Mouse (Mus musculus): ENCODE measurements around the gene Spint5.
"Not testable (repeated sequence)": the region's sequence is repeated elsewhere in the genome, so short reads cannot be mapped to it uniquely, and the experiment has no call there.

Spint5 gene

DNA sequence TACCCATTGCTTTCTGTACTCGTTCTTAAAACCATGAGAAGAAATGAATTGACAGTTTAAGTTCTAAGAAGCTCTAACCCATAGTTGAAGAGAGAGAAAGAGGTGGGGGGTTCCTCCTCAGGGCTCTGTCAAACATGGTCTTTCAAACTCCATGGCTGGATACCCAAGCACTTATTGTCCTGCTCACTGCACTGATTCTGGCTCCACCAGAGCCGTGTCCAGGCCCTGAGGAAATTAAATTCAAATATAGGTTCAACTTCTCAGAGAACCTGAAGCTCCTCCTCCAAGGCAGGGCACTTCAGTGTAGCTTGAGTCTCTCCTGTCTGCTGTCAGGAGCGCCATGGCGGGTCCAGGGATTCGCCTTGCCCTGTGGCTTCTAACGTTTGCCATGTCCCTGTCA, at the start of gene Spint5:
Gene Spint5 (plus strand): TSS at position 301 of the 400 bp plus-strand sequence.
- no peak for DNase-seq (ENCODE audit: low read depth, low spot score)

DNA sequence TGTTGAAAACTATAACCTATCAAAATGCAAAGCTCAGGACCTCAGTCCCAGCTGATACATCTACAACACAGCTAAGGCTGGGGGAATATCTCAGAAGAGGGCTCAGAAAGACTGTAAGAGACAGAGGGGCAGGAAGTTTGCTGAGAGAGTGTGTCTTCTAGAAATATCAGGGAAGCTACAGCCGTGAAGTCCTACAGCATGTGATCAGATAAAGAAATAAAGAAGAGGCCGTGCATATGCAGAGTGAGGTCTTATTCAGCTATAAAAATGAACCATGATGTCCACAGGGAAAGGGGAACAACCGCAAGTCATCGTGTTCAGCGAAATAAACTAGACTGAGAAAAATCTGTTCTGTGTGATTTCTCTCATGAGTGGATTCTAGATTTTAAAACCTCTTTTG, 44.8 kb upstream of the Spint5 start:
- DNase-seq (ENCODE audit: low read depth, low spot score), result no peak

DNA sequence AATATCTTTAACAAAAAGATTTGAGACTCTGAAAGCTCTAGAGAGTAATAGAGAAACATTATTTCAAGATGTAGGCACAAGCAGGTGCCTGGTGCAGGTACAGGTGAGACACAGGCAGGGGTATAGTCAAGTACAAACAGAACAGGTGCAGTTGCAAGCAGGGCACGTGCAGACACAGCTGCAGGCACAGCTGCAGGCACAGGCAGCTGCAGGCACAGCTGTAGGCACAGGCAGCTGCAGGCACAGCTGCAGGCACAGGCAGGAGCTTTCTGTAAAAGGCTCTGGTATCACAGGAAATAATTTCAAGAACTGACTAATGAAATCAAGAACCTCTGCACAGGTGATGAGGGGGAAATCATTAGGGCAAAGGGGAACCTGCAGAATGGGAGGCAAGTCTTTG, 44.2 kb upstream of the Spint5 start:
- no peak for DNase-seq (ENCODE audit: low read depth, low spot score)

DNA sequence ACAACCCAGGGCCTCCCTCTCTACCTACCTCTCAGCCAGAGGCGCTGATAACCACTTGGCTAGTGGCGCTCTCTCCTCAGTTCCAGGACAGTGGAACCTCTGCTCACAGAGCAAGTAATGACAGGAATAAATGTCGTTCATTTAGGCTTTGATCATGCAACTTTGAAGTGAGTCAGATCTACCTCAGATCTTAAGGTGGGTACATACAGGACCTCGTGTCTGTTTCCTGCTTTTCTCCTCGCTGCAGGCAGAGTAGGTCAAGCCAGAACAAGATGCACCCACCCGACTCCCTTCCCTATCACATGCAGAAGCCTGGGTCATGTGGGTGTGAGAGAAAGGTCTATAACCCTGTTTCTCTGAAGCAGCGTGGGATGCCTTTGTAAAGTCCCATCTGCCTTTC, 41.1 kb upstream of the Spint5 start, which contains the start of gene Wfdc11:
Gene Wfdc11 (minus strand): TSS at position 101 of the 400 bp plus-strand sequence.
- no peak for DNase-seq (ENCODE audit: low read depth, low spot score)

DNA sequence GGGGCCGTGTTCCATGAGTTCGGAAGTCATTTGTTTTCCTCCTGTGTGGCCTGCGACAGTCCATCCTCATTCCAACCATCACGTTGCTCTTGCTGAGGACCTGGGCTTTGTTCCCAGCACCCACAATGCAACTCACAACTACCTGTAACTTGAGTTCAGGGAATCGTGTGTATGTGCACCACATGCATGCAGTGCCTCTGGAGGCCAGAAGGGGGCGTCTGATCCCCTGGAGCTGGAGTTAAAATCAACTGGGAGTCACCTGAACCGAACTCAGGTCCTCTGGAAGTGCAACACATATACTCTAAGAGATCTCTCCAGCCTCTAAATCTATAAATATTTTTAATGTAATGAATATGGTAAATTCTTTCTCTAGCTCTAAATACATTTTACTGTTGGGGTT, 39.0 kb upstream of the Spint5 start:
- DNase-seq (ENCODE audit: low read depth, low spot score), result no peak

DNA sequence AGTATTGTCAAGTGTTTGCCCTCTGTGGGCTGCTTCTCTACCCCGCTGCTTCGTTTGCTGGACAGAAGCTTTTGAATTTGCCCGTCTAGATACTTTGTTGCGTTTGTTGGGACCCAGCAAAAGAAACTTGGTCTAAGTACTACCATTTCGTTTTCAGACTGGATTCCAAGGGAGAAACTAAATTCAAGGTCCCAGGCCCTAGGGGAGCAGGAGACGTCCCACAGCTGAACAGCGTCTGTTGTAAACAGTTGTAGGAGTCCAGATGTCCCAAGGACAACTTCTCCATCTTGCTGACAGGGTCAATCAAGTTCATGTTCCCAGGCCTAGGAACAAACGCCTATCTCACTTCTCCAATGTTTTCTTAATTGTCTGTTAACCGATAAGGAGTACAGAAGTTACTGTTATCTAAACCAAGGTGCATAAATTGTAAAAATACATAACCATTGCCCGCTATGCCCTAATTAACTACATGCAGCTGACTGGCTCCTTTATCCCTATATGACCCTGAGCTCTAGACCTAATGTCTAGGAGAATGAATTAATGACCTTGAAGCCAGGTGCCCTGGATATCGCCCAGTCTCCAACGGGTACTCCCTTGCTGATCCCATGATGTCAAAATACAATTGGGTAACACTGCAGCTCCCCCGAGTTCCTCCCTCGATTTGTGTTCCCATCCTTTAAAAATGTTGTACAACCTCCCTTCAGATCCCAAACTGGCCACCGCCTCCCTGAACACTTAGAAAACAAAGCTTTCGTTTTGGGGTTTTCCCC, 38.0 kb upstream of the Spint5 start:
- DNase-seq (ENCODE audit: low read depth, low spot score), result no peak

DNA sequence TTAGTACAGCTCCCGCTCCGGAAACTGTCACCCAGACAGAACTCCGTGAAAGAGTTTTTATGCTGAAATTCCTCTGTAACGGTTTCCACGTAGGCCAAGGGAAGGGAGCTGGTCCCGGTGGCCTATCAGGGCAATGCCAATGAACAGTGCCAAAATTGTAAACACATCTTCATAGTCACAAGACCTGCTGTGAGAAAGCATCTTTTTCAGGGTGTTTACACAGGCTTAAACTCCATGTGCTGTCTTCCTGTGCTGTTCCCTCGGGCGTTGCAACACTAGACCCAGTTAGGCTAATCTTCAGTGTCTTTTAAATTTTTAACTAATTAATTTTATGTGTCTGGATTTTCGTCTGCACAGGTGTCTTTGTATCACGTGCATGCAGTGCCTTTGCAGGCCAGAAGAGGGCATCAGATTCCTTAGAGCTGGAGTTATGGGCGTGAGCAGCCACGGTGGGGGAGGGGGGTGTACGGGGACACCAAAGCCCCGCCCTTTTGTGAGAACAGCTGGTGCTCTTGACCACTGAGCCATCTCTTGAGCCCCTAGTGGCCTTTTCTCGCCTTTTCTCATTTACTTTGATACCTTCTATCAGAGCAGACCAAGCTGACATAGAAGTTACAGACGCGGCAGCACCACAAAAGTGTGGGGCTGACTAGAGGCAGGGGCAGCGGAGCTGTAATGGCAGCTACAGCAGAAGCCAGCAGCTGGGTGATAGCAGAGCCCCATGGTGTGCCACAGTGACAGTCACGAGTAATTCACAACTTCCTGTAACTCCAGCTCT, 36.1 kb upstream of the Spint5 start:
- peak; percentile 16 for DNase-seq (ENCODE audit: low read depth, low spot score)

DNA sequence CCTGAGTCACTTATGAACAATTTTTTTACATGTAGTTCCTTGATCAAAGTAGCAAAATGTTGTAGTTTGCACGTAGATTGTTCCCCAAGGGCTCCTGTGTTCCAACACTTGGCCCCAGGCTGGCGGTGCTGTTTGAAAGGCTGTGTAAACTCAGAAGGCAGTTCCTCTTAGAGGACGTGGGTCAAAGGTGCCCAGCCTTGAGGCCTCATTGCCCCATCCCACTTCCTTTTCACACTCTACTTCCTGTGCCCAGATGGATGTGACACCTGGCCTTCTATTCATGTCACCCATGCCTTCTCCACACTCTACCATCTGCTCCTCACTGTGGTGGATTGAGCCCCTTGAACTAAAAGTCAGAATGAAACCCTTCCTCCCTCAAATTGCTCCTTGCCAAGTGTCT, 35.2 kb upstream of the Spint5 start:
- no peak for DNase-seq (ENCODE audit: low read depth, low spot score)

DNA sequence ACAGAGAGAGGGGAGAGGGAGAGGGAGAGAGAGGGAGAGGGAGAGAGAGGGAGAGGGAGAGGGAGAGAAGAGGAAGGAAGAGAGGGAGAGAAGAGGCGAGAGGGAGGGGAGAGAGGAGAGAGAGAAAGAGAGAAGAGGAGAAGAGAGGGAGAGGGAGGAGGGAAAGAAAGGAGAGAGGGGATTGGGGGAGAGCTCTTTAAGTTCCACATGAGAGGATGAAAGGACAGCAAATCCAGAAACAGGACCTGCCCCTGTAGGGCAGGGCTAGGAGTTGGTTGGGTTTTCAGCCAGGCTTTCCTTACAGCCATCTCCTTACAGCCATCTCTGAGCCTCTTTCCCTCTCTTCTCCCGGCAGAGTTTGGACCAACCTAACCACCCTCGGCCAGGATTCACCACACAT, 30.3 kb upstream of the Spint5 start, which contains the start of gene Wfdc13:
Gene Wfdc13 (plus strand): TSS at position 301 of the 400 bp plus-strand sequence.
- no peak for DNase-seq (ENCODE audit: low read depth, low spot score)

DNA sequence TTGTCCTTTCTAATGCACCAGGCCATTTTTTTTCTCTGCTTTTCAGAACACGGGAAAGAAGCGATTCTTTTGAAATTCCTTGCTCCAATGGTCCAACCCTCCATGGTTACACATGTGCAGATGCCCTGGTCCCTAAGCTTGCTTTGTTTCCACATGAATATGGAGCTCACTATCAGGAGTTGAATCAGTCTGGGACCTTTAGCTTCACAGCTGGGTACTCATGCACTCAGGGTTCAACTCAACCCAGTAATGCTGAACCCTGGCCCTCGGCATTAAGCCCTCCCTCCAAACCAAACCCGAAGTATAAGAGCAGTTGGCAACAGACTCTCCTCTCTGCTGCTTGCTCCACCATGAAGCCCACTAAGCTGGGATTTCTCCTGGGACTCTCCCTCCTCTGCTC, 16.9 kb upstream of the Spint5 start, which contains the start of gene Spint4:
Gene Spint4 (plus strand): TSS at position 301 of the 400 bp plus-strand sequence.
- no peak for DNase-seq (ENCODE audit: low read depth, low spot score)

DNA sequence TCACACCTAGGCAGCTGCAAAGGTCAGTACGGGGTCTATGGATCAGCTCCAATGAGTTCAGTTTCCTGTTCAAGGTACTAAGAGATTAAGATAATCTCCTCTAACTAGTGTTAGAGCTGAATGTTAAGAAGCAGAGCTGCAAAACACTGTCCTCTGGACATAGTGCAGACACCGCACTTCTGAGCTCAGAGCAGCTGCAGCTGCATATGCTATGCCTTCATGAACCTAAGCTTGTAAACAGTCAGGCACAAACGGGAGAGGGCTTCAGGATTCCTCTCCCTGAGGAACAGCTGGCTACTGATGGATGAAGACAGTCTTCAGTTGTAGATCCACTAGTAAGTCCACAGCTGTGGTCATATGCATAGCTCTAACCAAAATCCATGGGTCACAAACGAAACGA, 14.1 kb upstream of the Spint5 start:
- DNase-seq (ENCODE audit: low read depth, low spot score), result no peak

DNA sequence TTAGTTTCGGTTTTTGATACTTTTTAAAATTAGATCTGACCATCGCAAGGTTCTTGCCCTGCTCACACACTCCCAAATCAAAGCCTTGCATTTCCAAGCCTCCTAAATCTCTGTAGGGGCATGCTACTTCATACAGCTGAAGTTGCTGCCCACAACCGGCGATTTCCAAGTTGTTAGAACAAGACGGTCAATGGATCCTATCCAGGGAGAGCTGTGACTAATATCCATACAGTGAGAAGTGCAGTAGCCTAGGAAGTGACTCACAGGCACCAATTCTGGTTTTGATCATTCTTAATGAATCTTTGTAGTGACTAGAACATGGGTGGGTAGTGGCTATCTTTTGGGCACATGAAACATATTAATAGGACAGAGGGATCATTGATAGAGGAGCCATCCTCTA, 13.3 kb upstream of the Spint5 start:
- no peak for DNase-seq (ENCODE audit: low read depth, low spot score)

DNA sequence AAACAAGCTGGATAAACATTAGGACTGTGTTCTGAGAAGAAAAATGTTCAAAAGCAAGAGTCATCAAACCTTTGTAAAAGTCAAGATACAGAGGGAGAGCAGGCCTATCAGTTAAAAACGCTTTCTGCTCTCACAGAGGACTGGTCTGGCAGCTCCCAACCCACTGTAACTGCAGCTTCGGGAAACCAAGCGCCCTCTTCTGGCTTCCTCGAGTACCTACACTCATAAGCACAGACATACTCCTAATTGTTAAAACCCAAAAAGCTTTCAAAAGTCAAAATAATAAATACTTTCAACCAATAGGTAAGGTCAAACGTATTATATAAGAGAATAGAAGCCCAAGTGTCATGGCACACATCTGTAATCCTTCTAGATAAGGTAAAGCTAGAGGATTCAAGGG, 10.9 kb upstream of the Spint5 start:
- DNase-seq (ENCODE audit: low read depth, low spot score), result no peak

DNA sequence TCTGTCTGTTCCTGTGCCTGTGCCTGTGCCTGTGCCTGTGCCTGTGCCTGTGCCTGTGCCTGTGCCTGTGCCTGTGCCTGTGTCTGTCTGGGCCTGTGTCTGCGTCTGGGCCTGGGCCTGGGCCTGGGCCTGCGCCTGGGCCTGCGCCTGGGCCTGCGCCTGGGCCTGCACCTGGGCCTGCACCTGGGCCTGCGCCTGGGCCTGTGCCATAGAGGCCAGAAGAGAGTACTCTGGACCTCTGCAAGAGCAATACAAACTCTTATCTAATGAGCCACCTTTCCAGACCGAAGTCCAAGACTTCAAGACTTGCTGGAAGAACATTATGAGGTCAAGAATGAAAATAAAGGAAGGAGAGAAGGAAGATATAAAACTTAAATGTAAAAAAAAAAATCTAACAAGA, 9.8 kb upstream of the Spint5 start:
- no peak for DNase-seq (ENCODE audit: low read depth, low spot score)

DNA sequence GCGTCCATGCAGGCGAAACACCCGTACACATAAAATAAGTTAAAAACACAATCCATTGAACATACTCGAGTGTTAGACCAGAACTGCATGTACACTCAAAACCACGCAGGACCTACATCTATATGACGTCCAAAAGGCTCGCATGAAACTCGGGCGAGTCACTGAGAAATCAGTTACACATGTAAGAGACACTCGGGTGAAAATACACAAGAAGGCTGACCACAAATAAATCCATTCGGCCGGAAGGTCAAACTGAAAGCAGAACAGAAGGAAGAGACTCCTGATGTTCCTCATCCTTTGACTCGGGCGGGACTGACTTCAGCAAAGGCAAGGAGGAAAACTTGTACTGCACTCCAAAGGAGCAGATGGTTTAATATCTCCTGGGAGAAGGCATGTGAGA, 9.1 kb upstream of the Spint5 start:
- DNase-seq (ENCODE audit: low read depth, low spot score), result no peak

DNA sequence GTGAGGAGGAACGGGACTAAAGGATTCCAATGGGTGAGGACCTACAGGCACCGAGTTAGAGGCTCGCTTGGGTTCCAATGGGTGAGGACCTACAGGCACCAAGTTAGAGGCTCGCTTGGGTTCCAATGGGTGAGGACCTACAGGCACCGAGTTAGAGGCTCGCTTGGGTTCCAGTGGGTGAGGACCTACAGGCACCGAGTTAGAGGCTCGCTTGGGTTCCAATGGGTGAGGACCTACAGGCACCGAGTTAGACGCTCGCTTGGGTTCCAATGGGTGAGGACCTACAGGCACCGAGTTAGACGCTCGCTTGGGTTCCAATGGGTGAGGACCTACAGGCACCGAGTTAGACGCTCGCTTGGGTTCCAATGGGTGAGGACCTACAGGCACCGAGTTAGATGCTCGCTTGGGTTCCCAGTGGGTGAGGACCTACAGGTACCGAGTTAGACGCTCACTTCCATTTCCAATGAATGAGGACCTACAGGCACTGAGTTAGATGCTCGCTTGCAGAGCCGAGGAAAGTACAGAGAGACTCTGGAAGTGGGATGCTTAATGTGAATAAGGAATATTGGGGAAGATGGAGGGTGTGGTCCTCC, 1.2 kb downstream of the Spint5 start:
- not testable (repeated sequence) for DNase-seq (ENCODE audit: low read depth, low spot score)

DNA sequence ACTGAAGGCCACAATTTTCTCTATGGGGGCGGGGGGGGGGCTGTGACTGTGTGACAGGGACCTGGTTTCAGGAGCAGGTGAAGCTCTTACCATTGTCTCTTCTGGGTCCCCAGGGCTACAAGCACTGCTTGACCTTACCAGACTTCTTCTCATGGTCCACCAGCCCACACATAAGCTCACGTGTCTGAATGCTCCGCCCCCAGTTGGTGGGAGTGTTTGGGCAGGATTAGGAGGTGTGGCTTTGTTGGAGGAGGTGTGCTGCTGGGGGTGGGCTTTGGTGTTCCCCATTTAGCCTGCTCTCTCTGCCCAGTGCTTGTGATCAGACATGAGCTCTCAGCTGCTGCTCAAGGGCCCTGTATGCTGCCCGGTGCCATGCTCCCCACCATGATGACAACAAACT, 8.2 kb downstream of the Spint5 start:
- no peak for DNase-seq (ENCODE audit: low read depth, low spot score)

DNA sequence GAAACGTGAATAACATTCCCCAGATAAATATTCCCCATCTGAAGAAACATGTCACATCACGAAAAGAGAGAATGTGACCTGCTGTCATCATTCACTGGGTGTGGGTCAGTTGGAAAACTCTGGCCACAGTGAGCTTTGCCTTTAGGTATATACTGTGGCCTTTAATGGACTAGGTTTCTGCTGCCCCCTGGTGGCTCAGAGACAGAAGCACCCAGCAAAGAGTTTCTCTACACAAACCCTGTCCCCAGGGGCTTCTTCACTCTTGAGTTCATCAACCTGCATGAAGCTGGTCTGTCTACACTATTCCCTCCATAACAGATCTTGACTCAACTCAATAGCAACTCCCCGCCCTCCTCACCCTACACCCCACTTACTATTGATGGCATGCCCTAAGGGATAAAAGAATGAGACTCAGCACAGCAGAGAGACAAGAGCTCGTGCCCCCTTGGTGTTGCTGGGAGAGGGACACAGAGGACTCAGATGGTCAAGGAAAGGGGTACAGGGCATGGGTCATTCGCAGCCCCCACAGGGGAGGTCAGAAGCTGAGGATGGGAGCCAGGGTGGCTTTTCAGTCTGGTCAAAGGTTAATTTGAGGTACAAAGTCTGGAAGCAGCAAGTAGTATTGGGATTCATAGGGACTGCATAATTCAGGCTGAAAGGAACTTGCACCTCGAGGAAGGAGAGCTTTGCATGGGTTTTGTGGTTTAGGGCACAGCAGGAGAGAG, 11.0 kb downstream of the Spint5 start:
- DNase-seq (ENCODE audit: low read depth, low spot score), result no peak

DNA sequence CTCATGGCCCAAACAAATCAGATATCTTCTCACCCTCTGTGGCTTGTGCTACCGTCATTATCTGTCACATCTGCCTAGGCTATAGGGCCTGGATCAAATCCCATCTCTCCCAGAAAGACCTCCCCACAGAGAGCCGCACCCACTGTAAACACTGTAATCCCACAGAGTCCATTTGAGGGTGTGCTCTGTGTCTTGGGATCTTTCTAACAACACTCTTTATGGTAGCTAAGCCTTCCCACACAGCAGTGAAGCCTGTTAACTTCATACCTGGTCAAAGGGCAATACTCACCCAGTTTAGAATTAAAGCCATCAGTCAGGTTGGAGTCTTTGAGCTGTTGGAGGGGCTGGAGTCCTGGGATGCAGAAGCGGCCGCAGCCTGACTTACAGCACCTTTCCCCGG, 16.6 kb downstream of the Spint5 start:
- no peak for DNase-seq (ENCODE audit: low read depth, low spot score)

DNA sequence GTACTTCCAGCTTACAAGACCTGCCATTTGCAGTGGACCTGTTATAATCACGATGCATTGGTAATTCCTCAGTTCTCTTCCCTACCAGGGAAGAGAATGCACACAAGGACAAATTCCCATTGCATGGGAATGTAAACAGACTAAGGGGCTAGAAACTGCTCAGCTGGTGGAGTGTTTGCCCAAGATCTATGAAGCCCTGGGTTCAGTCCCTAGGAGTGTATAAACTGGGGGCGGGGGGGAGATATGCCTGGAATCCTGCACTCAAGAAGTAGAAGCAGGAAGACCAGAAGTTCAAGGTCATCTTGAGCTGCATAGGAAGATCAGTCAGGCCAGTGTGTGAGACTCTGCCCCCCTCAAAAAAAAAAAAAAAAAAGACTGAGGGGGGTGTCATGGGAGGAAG, 18.2 kb downstream of the Spint5 start:
- DNase-seq (ENCODE audit: low read depth, low spot score), result no peak

DNA sequence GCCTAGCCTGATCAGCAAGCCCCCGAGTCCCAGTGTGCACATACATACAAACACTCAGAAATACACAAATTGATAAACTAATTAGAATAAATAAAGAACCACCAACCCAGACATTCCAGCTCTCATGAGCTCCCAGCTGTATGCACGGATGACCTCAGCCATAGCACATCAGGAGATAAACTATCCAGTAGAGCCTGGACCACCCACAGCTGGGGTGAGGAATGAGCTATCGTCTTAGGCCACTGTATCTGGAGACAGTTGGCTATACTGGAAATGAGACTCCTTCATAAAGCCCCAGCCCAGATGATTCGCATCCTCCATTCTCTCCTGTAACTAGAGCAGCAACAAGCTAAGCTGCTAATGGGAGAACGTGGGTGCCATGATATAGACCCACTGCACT, 19.7 kb downstream of the Spint5 start:
- no peak for DNase-seq (ENCODE audit: low read depth, low spot score)

DNA sequence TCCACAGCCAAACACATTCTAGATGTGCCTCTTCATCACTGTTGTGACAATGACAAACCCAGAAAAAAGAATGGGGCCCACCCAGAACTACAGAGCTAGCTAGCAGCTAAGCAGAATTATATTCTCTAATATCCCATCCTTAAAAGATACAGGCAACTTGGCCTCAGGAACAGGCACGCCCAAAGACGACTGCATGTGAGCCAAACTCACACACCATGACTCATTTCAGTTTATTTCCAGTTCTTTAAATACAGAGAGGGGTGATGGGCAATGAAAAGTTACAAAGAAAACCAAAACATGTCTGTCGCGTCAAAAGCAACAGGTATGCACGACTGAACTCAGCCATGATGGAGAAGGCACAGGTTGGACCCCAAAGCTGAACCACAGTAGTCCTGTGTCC, 20.3 kb downstream of the Spint5 start:
- DNase-seq (ENCODE audit: low read depth, low spot score), result no peak

Measured in telencephalon, adult 2 months (tissue).